Mouse (Mus musculus): ENCODE results near the gene Nkx3-2. TPM values are rescaled to one million over a fixed set of nuclear protein-coding genes. Genes with fewer than 3 reads are reported as not detected.

Gene Nkx3-2
- total and polyA plus RNA-seq, 3 experiments, result 0.06 TPM; not detected in 2

DNA sequence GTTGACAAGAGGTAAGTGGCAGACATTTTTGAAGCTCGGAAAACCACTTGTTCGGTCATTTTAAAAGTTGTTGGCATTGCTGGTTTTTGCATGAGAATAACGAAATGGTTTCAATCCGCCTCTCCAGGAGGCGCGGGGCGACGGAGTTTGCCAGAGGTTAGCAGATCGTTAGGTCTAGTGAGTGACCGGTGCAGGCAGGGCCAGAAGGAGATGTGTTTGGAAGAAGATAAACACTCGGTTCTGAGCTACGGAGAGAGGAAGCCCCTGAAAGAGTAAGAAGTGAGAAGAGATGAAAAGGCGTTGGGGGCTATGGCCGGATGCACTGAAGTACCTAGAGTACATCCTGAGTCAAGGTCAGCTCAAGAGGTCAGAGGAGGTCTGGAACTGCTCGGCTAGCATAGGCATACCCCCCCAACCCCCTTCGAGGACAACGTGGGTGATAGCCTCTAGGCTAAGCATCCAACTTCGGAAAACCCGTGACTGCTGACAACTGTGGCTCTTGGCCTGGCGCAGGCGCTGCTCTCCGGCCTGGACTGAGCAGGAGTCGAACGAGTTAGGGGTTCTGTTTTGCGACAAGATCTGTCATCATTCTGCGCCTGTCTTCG lies 2.2 kb upstream of the Nkx3-2 start:
- H3K27me3 ChIP-seq (ENCODE audit: control insufficient read depth, insufficient read depth, low read length), result peaks cover 28% of the 10 kb centered on the region
- H3K9ac ChIP-seq (ENCODE audit: low read depth, low read length), result no peak overlapping the region
- H3K4me1 ChIP-seq (ENCODE audit: control insufficient read depth, insufficient read depth, low read length), result peaks cover 4% of the 10 kb centered on the region; the same call in 1 of the 2 replicates
- 5% methylated on average over 27 of the region's 27 CpGs for WGBS
- no peak overlapping the region for H3K4me3 ChIP-seq
- H3K79me2 ChIP-seq (replicated peaks; ENCODE audit: control insufficient read depth, insufficient read depth, low read length), result no peaks in the 10 kb centered on the region
- H3K36me3 ChIP-seq (ENCODE audit: control insufficient read depth, insufficient read depth, low read length), result no peaks in the 10 kb centered on the region
- no peak for TF ChIP-seq CTCF (IDR thresholded peaks at IDR 0.05)
- TF ChIP-seq POLR2A (IDR thresholded peaks at IDR 0.05; ENCODE audit: insufficient read depth, low read depth, low read length), result no peak
- no peak for TF ChIP-seq EP300 (IDR thresholded peaks at IDR 0.05; ENCODE audit: insufficient read depth, low read depth, low read length)
- no peak for DNase-seq
- intact Hi-C loops (cut with DNase I), result no loop called here
- no peak overlapping the region for H3K27ac ChIP-seq

DNA sequence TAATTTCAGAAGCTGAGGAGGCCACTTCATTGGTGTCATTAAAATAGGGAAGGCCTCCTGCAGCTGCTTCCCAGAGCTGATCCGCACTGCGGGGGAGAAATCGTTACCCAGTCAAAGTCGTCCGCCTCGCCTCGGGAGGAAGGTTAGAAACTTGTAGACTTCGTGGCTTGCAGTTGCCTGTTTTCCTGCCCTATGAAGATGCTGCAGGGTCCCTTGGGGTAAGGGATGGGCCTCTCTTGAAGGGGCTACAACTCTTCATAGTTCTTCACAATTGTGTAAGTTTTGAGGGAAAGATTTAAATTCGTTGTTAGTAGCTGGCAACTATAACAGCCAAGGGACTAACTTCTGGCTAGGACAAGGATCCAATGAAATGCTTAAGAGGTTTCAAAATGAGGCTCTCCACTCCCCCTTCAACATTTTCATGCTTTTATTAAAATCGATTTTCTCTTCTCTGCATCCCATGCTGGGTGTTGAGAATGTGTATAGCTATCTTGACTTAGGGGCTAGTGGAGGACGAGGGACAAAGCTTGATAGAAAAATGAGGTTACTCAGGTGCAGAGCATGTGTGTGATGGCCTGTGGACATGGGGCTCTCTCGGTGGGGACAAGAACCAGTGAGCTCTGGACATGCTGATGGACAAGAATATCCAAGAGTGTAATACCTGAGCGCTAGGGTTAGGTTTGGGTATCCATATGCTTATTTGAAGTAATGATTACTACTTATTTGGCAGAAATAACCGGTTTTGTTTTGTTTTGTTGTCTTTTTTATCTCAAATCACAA lies 1.5 kb upstream of the Nkx3-2 start:
- no peak for DNase-seq
- TF ChIP-seq EP300 (IDR thresholded peaks at IDR 0.05; ENCODE audit: insufficient read depth, low read depth, low read length) (no peak), POLR2A (IDR thresholded peaks at IDR 0.05; ENCODE audit: insufficient read depth, low read depth, low read length) (no peak), CTCF (IDR thresholded peaks at IDR 0.05) (no peak)
- no peaks in the 10 kb centered on the region for H3K36me3 ChIP-seq (ENCODE audit: control insufficient read depth, insufficient read depth, low read length)
- intact Hi-C loops (cut with DNase I), result no loop called here
- H3K27me3 ChIP-seq (ENCODE audit: control insufficient read depth, insufficient read depth, low read length), result peaks cover 30% of the 10 kb centered on the region
- H3K4me3 ChIP-seq, result no peak overlapping the region
- 8% methylated on average over 14 of the region's 14 CpGs for WGBS
- H3K27ac ChIP-seq, result no peak overlapping the region
- no peak overlapping the region for H3K9ac ChIP-seq (ENCODE audit: low read depth, low read length)
- peaks cover 4% of the 10 kb centered on the region; the same call in 1 of the 2 replicates for H3K4me1 ChIP-seq (ENCODE audit: control insufficient read depth, insufficient read depth, low read length)
- no peaks in the 10 kb centered on the region for H3K79me2 ChIP-seq (replicated peaks; ENCODE audit: control insufficient read depth, insufficient read depth, low read length)

GRCm38 (mm10) chr5:41762947-41763730 lies 1.2 kb downstream of the Nkx3-2 start:
- intact Hi-C loops (cut with DNase I), result no loop called here
- no peak for DNase-seq
- H3K79me2 ChIP-seq (replicated peaks; ENCODE audit: control insufficient read depth, insufficient read depth, low read length), result no peaks in the 10 kb centered on the region
- H3K9ac ChIP-seq (ENCODE audit: low read depth, low read length), result no peak overlapping the region
- WGBS, result 3% methylated on average over 41 of the region's 41 CpGs
- H3K27me3 ChIP-seq (ENCODE audit: control insufficient read depth, insufficient read depth, low read length), result peaks cover 31% of the 10 kb centered on the region
- TF ChIP-seq POLR2A (IDR thresholded peaks at IDR 0.05; ENCODE audit: insufficient read depth, low read depth, low read length) (no peak), EP300 (IDR thresholded peaks at IDR 0.05; ENCODE audit: insufficient read depth, low read depth, low read length) (no peak), CTCF (IDR thresholded peaks at IDR 0.05) (no peak)
- H3K4me3 ChIP-seq, result no peak overlapping the region
- H3K4me1 ChIP-seq (ENCODE audit: control insufficient read depth, insufficient read depth, low read length), result peaks cover 4% of the 10 kb centered on the region; the same call in 1 of the 2 replicates
- H3K36me3 ChIP-seq (ENCODE audit: control insufficient read depth, insufficient read depth, low read length), result no peaks in the 10 kb centered on the region
- no peak overlapping the region for H3K27ac ChIP-seq

- WGBS, result 8% methylated on average over 27 of the region's 27 CpGs
- Histone ChIP-seq H3K4me1 (ENCODE audit: control insufficient read depth, insufficient read depth, low read length) (peaks cover under 1% of the 10 kb centered on the region; the same call in 1 of the 2 replicates), H3K9ac (ENCODE audit: low read depth, low read length) (no peak overlapping the region), H3K4me3 (no peak overlapping the region), H3K79me2 (replicated peaks; ENCODE audit: control insufficient read depth, insufficient read depth, low read length) (no peaks in the 10 kb centered on the region), H3K27ac (no peak overlapping the region), H3K36me3 (ENCODE audit: control insufficient read depth, insufficient read depth, low read length) (no peaks in the 10 kb centered on the region), H3K27me3 (ENCODE audit: control insufficient read depth, insufficient read depth, low read length) (peaks cover 27% of the 10 kb centered on the region)
- intact Hi-C loops (cut with DNase I), result no loop called here
- DNase-seq, result no peak
- TF ChIP-seq CTCF (IDR thresholded peaks at IDR 0.05) (no peak), EP300 (IDR thresholded peaks at IDR 0.05; ENCODE audit: insufficient read depth, low read depth, low read length) (no peak), POLR2A (IDR thresholded peaks at IDR 0.05; ENCODE audit: insufficient read depth, low read depth, low read length) (no peak)
Measured at GRCm38 (mm10) chr5:41762141-41762946, 2.0 kb downstream of the Nkx3-2 start.

DNA sequence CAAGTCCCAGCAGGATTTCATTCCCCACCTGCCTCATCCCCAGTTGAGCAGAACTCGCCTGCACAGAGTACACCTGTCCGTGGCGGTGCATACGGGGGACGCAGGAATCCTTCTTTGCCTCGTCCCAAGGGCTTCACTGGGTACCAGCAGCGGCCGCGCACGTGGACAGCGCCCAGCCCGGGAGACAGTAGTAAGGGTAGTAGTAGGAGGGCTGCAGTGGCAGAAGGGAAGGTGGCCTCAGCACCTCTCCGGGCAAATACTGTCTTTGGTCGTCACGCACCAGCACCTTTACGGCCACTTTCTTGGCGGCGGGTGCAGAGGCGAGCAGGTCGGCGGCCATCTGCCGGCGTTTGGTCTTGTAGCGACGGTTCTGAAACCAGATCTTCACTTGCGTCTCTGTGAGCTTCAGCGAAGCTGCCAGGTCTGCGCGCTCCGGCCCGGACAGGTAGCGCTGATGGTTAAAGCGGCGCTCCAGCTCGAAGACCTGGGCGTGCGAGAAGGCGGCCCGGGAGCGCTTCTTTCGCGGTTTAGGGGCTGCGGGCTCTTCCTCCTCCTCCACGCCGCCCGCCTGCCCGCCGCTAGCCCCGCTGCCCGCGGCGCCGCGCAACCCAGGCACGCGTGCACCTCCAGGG lies 2.7 kb downstream of the Nkx3-2 start:
- WGBS, result 1% methylated on average over 56 of the region's 56 CpGs
- TF ChIP-seq CTCF (IDR thresholded peaks at IDR 0.05), result no peak
- no peak for TF ChIP-seq EP300 (IDR thresholded peaks at IDR 0.05; ENCODE audit: insufficient read depth, low read depth, low read length)
- no peak for TF ChIP-seq POLR2A (IDR thresholded peaks at IDR 0.05; ENCODE audit: insufficient read depth, low read depth, low read length)
- Histone ChIP-seq H3K4me1 (ENCODE audit: control insufficient read depth, insufficient read depth, low read length) (no peaks in the 10 kb centered on the region), H3K27me3 (ENCODE audit: control insufficient read depth, insufficient read depth, low read length) (peaks cover 24% of the 10 kb centered on the region), H3K79me2 (replicated peaks; ENCODE audit: control insufficient read depth, insufficient read depth, low read length) (no peaks in the 10 kb centered on the region), H3K27ac (no peak overlapping the region), H3K4me3 (no peak overlapping the region), H3K36me3 (ENCODE audit: control insufficient read depth, insufficient read depth, low read length) (no peaks in the 10 kb centered on the region), H3K9ac (ENCODE audit: low read depth, low read length) (no peak overlapping the region)
- intact Hi-C loops (cut with DNase I), result no loop called here
- no peak for DNase-seq

Measured in heart, adult 2 months (tissue).